Mouse (Mus musculus): ENCODE results near the gene Pnmt.
"Not testable (repeated sequence)": the region's sequence is repeated elsewhere in the genome, so short reads cannot be mapped to it uniquely, and the experiment has no call there.

GRCm38 (mm10) chr11:98382405-98382804, 3.8 kb upstream of the Pnmt start:
- TF ChIP-seq CTCF (IDR thresholded peaks at IDR 0.05; ENCODE audit: borderline replicate concordance, extremely low read depth, insufficient read depth, insufficient read length); POLR2A (IDR thresholded peaks at IDR 0.05; ENCODE audit: borderline replicate concordance, extremely low read depth, insufficient read depth, insufficient read length, poor library complexity, severe bottlenecking): not testable (repeated sequence)

Measured in brain, embryonic 14.5 days (tissue).